28 mouse cellular contexts compared by ENCODE assay signal in the genomic region with DNA sequence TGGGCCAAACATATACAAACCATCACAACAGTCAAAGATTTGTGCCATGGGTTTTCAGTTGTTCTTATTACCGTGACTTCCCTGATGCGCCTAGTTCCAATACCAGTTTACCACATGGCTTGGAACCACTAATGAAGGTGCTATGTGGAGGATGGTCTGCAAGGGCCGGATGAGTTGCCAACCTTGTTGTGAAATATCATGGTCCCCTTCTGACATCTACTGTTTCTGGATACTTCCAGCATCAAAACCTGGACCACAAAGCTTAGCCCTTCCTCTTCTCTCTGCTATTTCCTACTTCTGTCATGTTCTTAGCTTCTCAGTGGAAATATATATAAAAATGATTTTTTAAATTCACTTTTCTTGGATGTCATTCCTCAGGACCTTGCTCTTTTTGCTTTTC. TPM values are rescaled to one million over a fixed set of nuclear protein-coding genes. Genes with fewer than 3 reads are reported as not detected.
A peak's percentile ranks its signal among the peaks of the same experiment; 100 is the strongest.
DNase-seq lines count a peak whose midpoint lies in the region; ATAC-seq and TF ChIP-seq lines count a peak whose summit lies in the region.
"Had no signal": no experiment of that assay in that cellular context is flagged by ENCODE, and none has a peak within 500 bp of the region (broad histone marks: within the 10 kb centered on the region; RNA-seq: fewer than 3 reads in every experiment).

No protein-coding gene starts in this region.

- H3K27ac ChIP-seq in heart, postnatal 0 days (ENCODE audit: low read depth) = no peak overlapping the region
- no peak overlapping the region for H3K27ac ChIP-seq in CH12.LX (ENCODE audit: insufficient read depth, low read depth)
- H3K27ac ChIP-seq in lung, postnatal 0 days (ENCODE audit: low read length) = no peak overlapping the region
- no peak overlapping the region for H3K27ac ChIP-seq in stomach, postnatal 0 days (replicated peaks)
- H3K27ac ChIP-seq: embryonic facial prominence, embryonic 13.5 days; embryonic facial prominence, embryonic 15.5 days; forebrain, embryonic 10.5 days; forebrain, embryonic 12.5 days had no signal

- TF ChIP-seq EP300 in heart, postnatal 0 days (IDR thresholded peaks at IDR 0.05; ENCODE audit: low read depth) = no peak
- no peak for TF ChIP-seq EP300 in CH12.LX (IDR thresholded peaks at IDR 0.05; ENCODE audit: low read length)
- no peak for TF ChIP-seq EP300 in lung, postnatal 0 days (IDR thresholded peaks at IDR 0.05)
- TF ChIP-seq EP300 in stomach, postnatal 0 days (optimal IDR thresholded peaks at IDR 0.05) = no peak

- dilution Hi-C loops in CH12.LX (cut with MboI; ENCODE audit: extremely low pct_ligation_motif_present, extremely low pct_unique_long_range_greater_than_20kb, low sequenced_read_pairs) = no loop called here

- no peak for DNase-seq in heart, postnatal 0 days (ENCODE audit: low spot score)
- DNase-seq in heart, adult 18-20 months = no peak
- no peak for DNase-seq in CH12.LX (ENCODE audit: extremely low read depth)
- DNase-seq in lung, postnatal 0 days (ENCODE audit: low spot score) = no peak
- DNase-seq in right cerebral cortex, postnatal 4 days = no peak
- DNase-seq in stomach, postnatal 0 days (ENCODE audit: low spot score) = no peak
- DNase-seq: adrenal gland, adult 2 months; adrenal gland, postnatal 10 days; adrenal gland, postnatal 25 days; B cell, adult 2 months; cerebellum, adult 11 months; cerebellum, adult 18-20 months; cerebellum, adult 8-10 months; cerebellum, adult 9-11 months; cerebellum, postnatal 14 days; cerebellum, postnatal 36 days; embryo, embryonic 11 days had no signal

- ATAC-seq in heart, postnatal 0 days (ENCODE audit: insufficient read depth, low read depth) = no peak
- peak; percentile 39 for ATAC-seq in megakaryocyte, adult 5-6 weeks (ENCODE audit: poor library complexity, severe bottlenecking)
- ATAC-seq in lung, postnatal 0 days = no peak
- no peak for ATAC-seq in stomach, postnatal 0 days (ENCODE audit: low FRiP score, low TSS enrichment)
- ATAC-seq: CD4-positive, CD25-positive, alpha-beta regulatory T cell, adult 4 months; forebrain, embryonic 14.5 days; forebrain, embryonic 16.5 days had no signal

- H3K27me3 ChIP-seq in heart, postnatal 0 days (ENCODE audit: control insufficient read depth, insufficient read depth, low read length) = no peaks in the 10 kb centered on the region
- no peaks in the 10 kb centered on the region for H3K27me3 ChIP-seq in CH12.LX (replicated peaks)
- no peaks in the 10 kb centered on the region for H3K27me3 ChIP-seq in lung, postnatal 0 days (replicated peaks; ENCODE audit: insufficient read depth, low read length)
- H3K27me3 ChIP-seq in stomach, postnatal 0 days (ENCODE audit: control insufficient read depth, insufficient read depth, low read length) = no peaks in the 10 kb centered on the region
- H3K27me3 ChIP-seq: embryonic facial prominence, embryonic 13.5 days; embryonic facial prominence, embryonic 15.5 days had no signal

- no peak for TF ChIP-seq POLR2A in CH12.LX (IDR thresholded peaks at IDR 0.05; ENCODE audit: low read depth, low read length)

- peak; percentile 13; the same call in 1 of the 2 replicates for TF ChIP-seq CTCF in heart, postnatal 0 days (IDR thresholded peaks at IDR 0.05; ENCODE audit: low read depth)
- peak in 1 of 2 experiments; percentile 37; a peak in 2 of 4 replicates for TF ChIP-seq CTCF in CH12.LX (conservative IDR thresholded peaks at IDR 0.05 in 1 of 2, IDR thresholded peaks at IDR 0.05 in 1 of 2; ENCODE audit: low read depth in 2 of 2, low read length in 2 of 2)
- no peak for TF ChIP-seq CTCF in lung, postnatal 0 days (IDR thresholded peaks at IDR 0.05)
- no peak for TF ChIP-seq CTCF in stomach, postnatal 0 days (IDR thresholded peaks at IDR 0.05; ENCODE audit: low read depth)

- no peaks in the 10 kb centered on the region for H3K36me3 ChIP-seq in heart, postnatal 0 days (replicated peaks; ENCODE audit: control insufficient read depth, insufficient read depth, low read length)
- no peaks in the 10 kb centered on the region for H3K36me3 ChIP-seq in CH12.LX (replicated peaks in 1 of 2; ENCODE audit: control insufficient read depth in 1 of 2, insufficient read depth in 1 of 2, low read length in 1 of 2)
- no peaks in the 10 kb centered on the region for H3K36me3 ChIP-seq in lung, postnatal 0 days (ENCODE audit: insufficient read depth, low read length)
- H3K36me3 ChIP-seq in stomach, postnatal 0 days (ENCODE audit: control insufficient read depth, insufficient read depth, low read length) = no peaks in the 10 kb centered on the region
- H3K36me3 ChIP-seq: embryonic facial prominence, embryonic 13.5 days; embryonic facial prominence, embryonic 15.5 days; forebrain, embryonic 10.5 days; forebrain, embryonic 12.5 days had no signal

- no peak overlapping the region for H3K4me3 ChIP-seq in heart, postnatal 0 days (ENCODE audit: low read depth, low read length)
- no peak overlapping the region for H3K4me3 ChIP-seq in CH12.LX (replicated peaks in 1 of 3; ENCODE audit: low read depth in 2 of 3, low read length in 2 of 3, poor library complexity in 1 of 3)
- H3K4me3 ChIP-seq in lung, postnatal 0 days (ENCODE audit: low read depth, low read length) = no peak overlapping the region
- H3K4me3 ChIP-seq in stomach, postnatal 0 days (ENCODE audit: low read depth, low read length) = no peak overlapping the region
- H3K4me3 ChIP-seq: embryonic facial prominence, embryonic 13.5 days; embryonic facial prominence, embryonic 15.5 days; erythroblast, embryonic 14.5 days; forebrain, embryonic 10.5 days; forebrain, embryonic 12.5 days had no signal

- 92% methylated on average over 3 of the region's 3 CpGs for WGBS in heart, postnatal 0 days
- 88% methylated on average over 3 of the region's 3 CpGs for WGBS in lung, postnatal 0 days
- 95% methylated on average over 3 of the region's 3 CpGs for WGBS in stomach, postnatal 0 days

- 0 out of 2 replicates have a peak, but pooled peaks cover 3% of the 10 kb centered on the region for H3K4me1 ChIP-seq in heart, postnatal 0 days (ENCODE audit: control insufficient read depth, insufficient read depth)
- 0 out of 4 replicates have a peak, but pooled peaks cover 0 to 3% of the 10 kb centered on the region in 2 experiments for H3K4me1 ChIP-seq in CH12.LX (ENCODE audit: control insufficient read depth in 1 of 2, insufficient read depth in 2 of 2)
- no peaks in the 10 kb centered on the region for H3K4me1 ChIP-seq in lung, postnatal 0 days (ENCODE audit: insufficient read depth, low read depth, low read length)
- no peaks in the 10 kb centered on the region for H3K4me1 ChIP-seq in stomach, postnatal 0 days (replicated peaks; ENCODE audit: control insufficient read depth, insufficient read depth)
- H3K4me1 ChIP-seq: embryonic facial prominence, embryonic 15.5 days had no signal

- H3K4me2 ChIP-seq in heart, postnatal 0 days (ENCODE audit: low read depth, low read length) = no peak overlapping the region
- no peak overlapping the region for H3K4me2 ChIP-seq in CH12.LX (ENCODE audit: insufficient read depth, low read depth, poor library complexity, severe bottlenecking)
- no peak overlapping the region for H3K4me2 ChIP-seq in lung, postnatal 0 days (replicated peaks; ENCODE audit: low read depth, low read length)
- H3K4me2 ChIP-seq in stomach, postnatal 0 days (replicated peaks; ENCODE audit: low read depth) = no peak overlapping the region
- H3K4me2 ChIP-seq: embryonic facial prominence, embryonic 13.5 days; embryonic facial prominence, embryonic 15.5 days; forebrain, embryonic 12.5 days had no signal

- TF ChIP-seq RAD21 in CH12.LX (IDR thresholded peaks at IDR 0.05; ENCODE audit: low read depth, low read length) = peak; percentile 36

- H3K9ac ChIP-seq in heart, postnatal 0 days (replicated peaks; ENCODE audit: low read depth, low read length) = no peak overlapping the region
- H3K9ac ChIP-seq in CH12.LX (ENCODE audit: insufficient read depth, low read depth) = no peak overlapping the region
- H3K9ac ChIP-seq in lung, postnatal 0 days (replicated peaks; ENCODE audit: low read depth) = no peak overlapping the region
- no peak overlapping the region for H3K9ac ChIP-seq in stomach, postnatal 0 days (ENCODE audit: low read length)
- H3K9ac ChIP-seq: embryonic facial prominence, embryonic 13.5 days; embryonic facial prominence, embryonic 15.5 days; forebrain, embryonic 12.5 days had no signal

- no peaks in the 10 kb centered on the region for H3K79me2 ChIP-seq in CH12.LX (replicated peaks; ENCODE audit: control insufficient read depth, extremely low read depth, insufficient read depth, poor library complexity, severe bottlenecking)

- H3K9me3 ChIP-seq in heart, postnatal 0 days (replicated peaks; ENCODE audit: control insufficient read depth, low read length) = no peaks in the 10 kb centered on the region
- no peaks in the 10 kb centered on the region for H3K9me3 ChIP-seq in CH12.LX (replicated peaks; ENCODE audit: low read length)
- no peaks in the 10 kb centered on the region for H3K9me3 ChIP-seq in lung, postnatal 0 days (ENCODE audit: low read length)
- H3K9me3 ChIP-seq in stomach, postnatal 0 days (ENCODE audit: control insufficient read depth, low read length) = no peaks in the 10 kb centered on the region
- H3K9me3 ChIP-seq: embryonic facial prominence, embryonic 13.5 days; embryonic facial prominence, embryonic 15.5 days; forebrain, embryonic 10.5 days; forebrain, embryonic 12.5 days had no signal

- in situ Hi-C loops in CH12.LX (cut with MboI; ENCODE audit: low pct_ligation_motif_present, low pct_unique_long_range_greater_than_20kb, low sequenced_read_pairs) = no loop called here

RNA-seq across cellular contexts. Expression of a gene that starts 47.6 kb away (rescaled TPM):
- 510 and 558 TPM in 2 replicates for total RNA-seq in heart, postnatal 0 days (2014; rRNA removed; ENCODE audit: low replicate concordance)
- polyA plus RNA-seq in heart, postnatal 0 days (2015; fragmentation: Nextera tagmentation; extraction: Ambion mirVana) = 41.0 and 42.6 TPM in 2 replicates
- 100 to 1,000 TPM; 417 to 443 TPM for total RNA-seq in heart, adult 18-20 months (2021)
- total RNA-seq in CH12.LX (2012; rRNA removed) = 22.2 and 26.4 TPM in 2 replicates
- 19.6 and 20.0 TPM in 2 replicates for total RNA-seq in CH12.LX (2014; rRNA removed)
- 15.1 and 17.6 TPM in 2 replicates for polyA plus RNA-seq in CH12.LX (2012; ENCODE audit: insufficient read length, low read depth)
- 104 and 127 TPM in 2 replicates for total RNA-seq in megakaryocyte, adult 5-6 weeks (2015)
- total RNA-seq in megakaryocyte, adult 5-6 weeks (2017) = 35.5 and 46.3 TPM in 2 replicates
- polyA plus RNA-seq in lung, postnatal 0 days (2015; fragmentation: Nextera tagmentation; extraction: Ambion mirVana) = 49.0 and 49.5 TPM in 2 replicates
- polyA plus RNA-seq in stomach, postnatal 0 days (2015; fragmentation: Nextera tagmentation; extraction: Ambion mirVana) = 26.6 and 30.2 TPM in 2 replicates

RNA-seq across cellular contexts. Expression of a gene that starts 48.7 kb away (rescaled TPM):
- 22.6 TPM in 1 of 2 replicates, not detected in the other for total RNA-seq in heart, postnatal 0 days (2014; rRNA removed; ENCODE audit: low replicate concordance)
- polyA plus RNA-seq in heart, postnatal 0 days (2015; fragmentation: Nextera tagmentation; extraction: Ambion mirVana) = 1.5 and 2.1 TPM in 2 replicates
- total RNA-seq in heart, adult 18-20 months (2021) = not detected
- 0.42 and 0.55 TPM in 2 replicates for total RNA-seq in CH12.LX (2012; rRNA removed)
- total RNA-seq in CH12.LX (2014; rRNA removed) = not detected in 2 replicates
- 0.67 and 1.3 TPM in 2 replicates for polyA plus RNA-seq in CH12.LX (2012; ENCODE audit: insufficient read length, low read depth)
- 2.2 and 4.9 TPM in 2 replicates for total RNA-seq in megakaryocyte, adult 5-6 weeks (2015)
- total RNA-seq in megakaryocyte, adult 5-6 weeks (2017) = 3.3 and 5.4 TPM in 2 replicates
- polyA plus RNA-seq in lung, postnatal 0 days (2015; fragmentation: Nextera tagmentation; extraction: Ambion mirVana) = 5.2 and 8.5 TPM in 2 replicates
- 1.8 and 2.3 TPM in 2 replicates for polyA plus RNA-seq in stomach, postnatal 0 days (2015; fragmentation: Nextera tagmentation; extraction: Ambion mirVana)
- total RNA-seq: adrenal gland, postnatal 25 days; common myeloid progenitor, adult 5-6 weeks; MEL had no signal
- polyA plus RNA-seq: adrenal gland, adult 2 months; CD4-positive, CD25-positive, alpha-beta regulatory T cell, adult 4 months; erythroblast, embryonic 14.5 days had no signal
